Comparison of ENCODE assay signal across 27 mouse cellular contexts in the genomic region with DNA sequence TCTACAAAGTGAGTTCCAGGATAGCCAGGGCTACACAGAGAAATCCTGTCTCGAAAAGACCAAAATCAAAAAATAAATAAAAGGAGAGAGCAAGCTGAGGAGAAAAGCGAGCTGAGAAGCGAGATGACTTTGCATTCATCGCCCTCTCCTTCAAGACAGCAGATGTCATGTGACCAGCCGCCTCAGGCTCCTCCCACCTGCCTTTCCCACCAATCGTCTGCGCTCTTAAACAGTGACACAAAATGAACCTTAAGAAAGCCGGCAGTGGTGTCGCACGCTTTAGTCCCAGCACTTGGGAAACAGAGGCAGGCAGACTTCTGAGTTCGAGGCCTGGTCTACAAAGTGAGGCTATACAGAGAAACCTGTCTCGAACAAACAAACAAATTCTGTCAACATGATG. TPM values are rescaled to one million over a fixed set of nuclear protein-coding genes. Genes with fewer than 3 reads are reported as not detected.
"Had no signal": no experiment of that assay in that cellular context is flagged by ENCODE, and none has a peak within 500 bp of the region (broad histone marks: within the 10 kb centered on the region; RNA-seq: fewer than 3 reads in every experiment).

No protein-coding gene starts in this region.

- H3K4me3 ChIP-seq: heart, adult 2 months; heart, embryonic 13.5 days; heart, embryonic 15.5 days; hindbrain, embryonic 13.5 days; hindbrain, embryonic 15.5 days; kidney, embryonic 15.5 days; limb, embryonic 13.5 days; limb, embryonic 15.5 days; liver, embryonic 12.5 days had no signal

- H3K4me2 ChIP-seq: heart, embryonic 11.5 days; heart, embryonic 13.5 days; heart, embryonic 15.5 days; hindbrain, embryonic 13.5 days; hindbrain, embryonic 15.5 days; kidney, embryonic 15.5 days; limb, embryonic 13.5 days; limb, embryonic 15.5 days; liver, embryonic 12.5 days had no signal

- H3K27me3 ChIP-seq: heart, embryonic 13.5 days; heart, embryonic 15.5 days; hindbrain, embryonic 13.5 days; hindbrain, embryonic 15.5 days; kidney, embryonic 15.5 days; limb, embryonic 13.5 days; limb, embryonic 15.5 days; liver, embryonic 12.5 days had no signal

- H3K36me3 ChIP-seq: heart, embryonic 15.5 days; hindbrain, embryonic 13.5 days; hindbrain, embryonic 15.5 days; kidney, embryonic 15.5 days; limb, embryonic 13.5 days; limb, embryonic 15.5 days; liver, embryonic 12.5 days had no signal

- H3K9me3 ChIP-seq: heart, embryonic 15.5 days; hindbrain, embryonic 15.5 days; kidney, embryonic 15.5 days; limb, embryonic 15.5 days; liver, embryonic 12.5 days had no signal

- H3K9ac ChIP-seq: heart, embryonic 13.5 days; heart, embryonic 15.5 days; hindbrain, embryonic 13.5 days; hindbrain, embryonic 15.5 days; kidney, embryonic 15.5 days; limb, embryonic 13.5 days; limb, embryonic 15.5 days; liver, embryonic 12.5 days had no signal

- H3K27ac ChIP-seq: heart, adult 2 months; heart, embryonic 13.5 days; heart, embryonic 15.5 days; hindbrain, embryonic 13.5 days; hindbrain, embryonic 15.5 days; hindbrain, postnatal 0 days; kidney, embryonic 15.5 days; kidney, postnatal 0 days; limb, embryonic 13.5 days; limb, embryonic 15.5 days; liver, embryonic 12.5 days had no signal

- ATAC-seq: hindbrain, postnatal 0 days; intestine, embryonic 16.5 days; liver, embryonic 12.5 days had no signal

- DNase-seq: gastrocnemius, postnatal 14 days; gastrocnemius, postnatal 36 days; heart, adult 11 months; heart, adult 2 months; heart, postnatal 14 days; heart, postnatal 36 days; kidney, adult 11 months; kidney, adult 2 months; kidney, adult 9 months; kidney, postnatal 14 days; kidney, postnatal 36 days; layer of hippocampus, adult 9-11 months; layer of hippocampus, postnatal 36 days; left cerebral cortex, postnatal 4 days had no signal

RNA-seq across cellular contexts. Expression of a gene that starts 11.6 kb away (rescaled TPM):
- polyA plus RNA-seq: heart, adult 2 months; heart, postnatal 0 days had no signal
